Mouse (Mus musculus): ENCODE results near the gene Lamb1. TPM values are rescaled to one million over a fixed set of nuclear protein-coding genes. Genes with fewer than 3 reads are reported as not detected.

Gene Lamb1
- polyA plus RNA-seq, 1 experiment from 2014 or later, result 118 TPM

DNA sequence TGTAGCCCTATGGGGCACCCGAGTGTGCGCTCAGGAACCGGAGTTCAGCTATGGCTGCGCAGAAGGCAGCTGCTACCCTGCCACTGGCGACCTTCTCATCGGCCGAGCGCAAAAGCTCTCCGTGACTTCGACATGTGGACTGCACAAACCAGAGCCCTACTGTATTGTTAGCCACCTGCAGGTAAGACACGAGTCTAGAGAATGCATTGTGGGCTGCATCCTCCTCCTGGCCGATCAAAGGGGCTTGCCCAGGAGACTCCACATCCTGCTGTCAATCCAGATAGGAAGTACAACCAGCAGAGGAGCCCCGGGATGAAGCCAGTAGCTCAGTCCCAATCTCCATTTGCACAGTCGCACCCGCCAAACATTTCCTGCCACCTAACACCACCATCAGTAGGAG is 1.7 kb downstream of the Lamb1 start:
- DNase-seq (peak; percentile 59), ATAC-seq (ENCODE audit: insufficient read depth) (no peak)
- Histone ChIP-seq H3K9ac (peak overlapping the region; percentile 89), H3K36me3 (ENCODE audit: insufficient read depth) (peaks cover 42% of the 10 kb centered on the region), H3K27me3 (ENCODE audit: insufficient read depth, low read length) (no peaks in the 10 kb centered on the region), H3K27ac (ENCODE audit: low read depth) (peak overlapping the region; percentile 84; the same call in 1 of the 2 replicates), H3K4me2 (peak overlapping the region; percentile 85), H3K4me3 (ENCODE audit: low read depth, low read length) (peak overlapping the region; percentile 78), H3K9me3 (ENCODE audit: low read depth, low read length) (no peaks in the 10 kb centered on the region), H3K4me1 (ENCODE audit: insufficient read depth) (peaks cover 27% of the 10 kb centered on the region)
- 6% methylated on average over 15 of the region's 15 CpGs for WGBS
- no peak for TF ChIP-seq CTCF (IDR thresholded peaks at IDR 0.05; ENCODE audit: low read depth)

DNA sequence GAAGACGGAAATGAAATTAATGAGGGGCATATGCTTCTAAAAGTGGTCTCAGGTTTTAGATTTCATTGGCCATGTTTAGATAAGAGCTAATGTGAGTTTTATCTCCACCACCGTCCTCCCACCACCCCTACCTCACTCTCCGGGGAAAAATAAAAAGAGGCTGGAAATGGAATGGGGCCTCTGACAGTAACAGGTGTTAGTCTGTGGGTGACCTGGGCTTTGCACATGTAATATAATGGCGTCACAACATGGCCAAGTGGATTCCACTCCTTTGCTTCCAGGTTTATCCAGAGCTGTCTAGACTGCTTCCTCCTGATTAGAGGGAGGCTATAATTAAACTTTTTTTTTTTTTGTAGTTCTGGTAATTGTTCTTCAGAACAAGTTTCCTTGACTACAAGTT is 2.3 kb downstream of the Lamb1 start:
- Histone ChIP-seq H3K4me3 (ENCODE audit: low read depth, low read length) (peak overlapping the region; percentile 78), H3K27ac (ENCODE audit: low read depth) (no peak overlapping the region), H3K4me1 (ENCODE audit: insufficient read depth) (peaks cover 34% of the 10 kb centered on the region), H3K9ac (peak overlapping the region; percentile 89; the same call in 1 of the 2 replicates), H3K9me3 (ENCODE audit: low read depth, low read length) (no peaks in the 10 kb centered on the region), H3K27me3 (ENCODE audit: insufficient read depth, low read length) (no peaks in the 10 kb centered on the region), H3K4me2 (peak overlapping the region; percentile 85), H3K36me3 (ENCODE audit: insufficient read depth) (peaks cover 48% of the 10 kb centered on the region)
- no peak for ATAC-seq (ENCODE audit: insufficient read depth)
- WGBS, result 24% methylated on average over 4 of the region's 4 CpGs
- no peak for DNase-seq
- no peak for TF ChIP-seq CTCF (IDR thresholded peaks at IDR 0.05; ENCODE audit: low read depth)

DNA sequence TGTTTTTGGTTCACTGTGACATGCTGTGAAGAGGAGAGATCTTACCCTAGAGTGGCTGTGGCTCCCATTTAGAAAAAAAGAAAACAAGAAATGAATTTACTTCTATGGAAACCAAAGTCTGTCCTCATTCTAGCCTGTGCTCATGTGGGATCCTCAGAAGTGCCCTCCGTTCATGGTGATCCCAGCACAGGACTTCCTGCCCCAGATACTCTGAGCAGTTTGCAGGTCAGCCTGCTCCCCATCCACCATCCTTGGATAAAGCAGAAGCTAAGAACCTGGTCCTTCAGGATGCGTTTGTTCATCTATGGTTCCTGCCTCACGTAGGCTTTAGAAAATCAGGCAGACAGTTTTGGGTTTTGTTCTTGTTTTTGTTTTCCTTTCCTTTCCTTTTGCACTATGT is 3.3 kb downstream of the Lamb1 start:
- no peaks in the 10 kb centered on the region for H3K9me3 ChIP-seq (ENCODE audit: low read depth, low read length)
- 61% methylated on average over 3 of the region's 3 CpGs for WGBS
- no peak for ATAC-seq (ENCODE audit: insufficient read depth)
- no peaks in the 10 kb centered on the region for H3K27me3 ChIP-seq (ENCODE audit: insufficient read depth, low read length)
- H3K4me1 ChIP-seq (ENCODE audit: insufficient read depth), result peaks cover 35% of the 10 kb centered on the region
- no peak for TF ChIP-seq CTCF (IDR thresholded peaks at IDR 0.05; ENCODE audit: low read depth)
- peak overlapping the region; percentile 78; the same call in 1 of the 2 replicates for H3K4me3 ChIP-seq (ENCODE audit: low read depth, low read length)
- H3K27ac ChIP-seq (ENCODE audit: low read depth), result peak overlapping the region; percentile 2; the same call in 1 of the 2 replicates
- no peak for DNase-seq
- no peak overlapping the region for H3K9ac ChIP-seq
- peaks cover 57% of the 10 kb centered on the region for H3K36me3 ChIP-seq (ENCODE audit: insufficient read depth)
- H3K4me2 ChIP-seq, result peak overlapping the region; percentile 85

DNA sequence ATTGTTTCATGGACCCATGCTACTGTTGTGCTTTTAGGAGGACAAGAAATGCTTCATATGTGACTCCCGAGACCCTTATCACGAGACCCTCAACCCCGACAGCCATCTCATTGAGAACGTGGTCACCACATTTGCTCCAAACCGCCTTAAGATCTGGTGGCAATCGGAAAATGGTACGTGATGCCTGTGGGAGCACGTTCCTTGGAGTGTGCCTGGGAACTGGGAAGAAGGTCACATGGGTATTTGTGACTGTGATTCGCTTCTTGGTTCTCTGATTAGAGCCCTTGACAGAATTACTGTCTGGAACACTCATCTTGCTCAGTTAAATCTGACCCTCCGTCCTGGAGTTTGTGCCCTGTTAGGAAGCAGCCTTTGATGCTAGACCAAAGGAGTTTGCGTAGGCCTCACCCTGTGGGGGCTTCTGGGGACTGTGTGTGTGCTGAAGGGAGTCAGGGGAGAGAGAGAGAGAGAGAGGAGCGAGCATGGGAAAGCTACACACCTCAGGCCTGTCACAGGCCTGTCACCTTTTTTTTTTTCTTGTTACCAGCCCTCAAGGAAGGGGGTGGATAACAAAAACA is 4.1 kb downstream of the Lamb1 start:
- DNase-seq, result no peak
- ATAC-seq (ENCODE audit: insufficient read depth), result no peak
- peak overlapping the region; percentile 36 for H3K4me2 ChIP-seq
- WGBS, result 58% methylated on average over 12 of the region's 12 CpGs
- H3K36me3 ChIP-seq (ENCODE audit: insufficient read depth), result peaks cover 65% of the 10 kb centered on the region
- no peaks in the 10 kb centered on the region for H3K9me3 ChIP-seq (ENCODE audit: low read depth, low read length)
- peak overlapping the region; percentile 62 for H3K27ac ChIP-seq (ENCODE audit: low read depth)
- peaks cover 34% of the 10 kb centered on the region for H3K4me1 ChIP-seq (ENCODE audit: insufficient read depth)
- H3K27me3 ChIP-seq (ENCODE audit: insufficient read depth, low read length), result no peaks in the 10 kb centered on the region
- TF ChIP-seq CTCF (IDR thresholded peaks at IDR 0.05; ENCODE audit: low read depth), result no peak
- peak overlapping the region; percentile 2; the same call in 1 of the 2 replicates for H3K4me3 ChIP-seq (ENCODE audit: low read depth, low read length)
- H3K9ac ChIP-seq, result no peak overlapping the region

DNA sequence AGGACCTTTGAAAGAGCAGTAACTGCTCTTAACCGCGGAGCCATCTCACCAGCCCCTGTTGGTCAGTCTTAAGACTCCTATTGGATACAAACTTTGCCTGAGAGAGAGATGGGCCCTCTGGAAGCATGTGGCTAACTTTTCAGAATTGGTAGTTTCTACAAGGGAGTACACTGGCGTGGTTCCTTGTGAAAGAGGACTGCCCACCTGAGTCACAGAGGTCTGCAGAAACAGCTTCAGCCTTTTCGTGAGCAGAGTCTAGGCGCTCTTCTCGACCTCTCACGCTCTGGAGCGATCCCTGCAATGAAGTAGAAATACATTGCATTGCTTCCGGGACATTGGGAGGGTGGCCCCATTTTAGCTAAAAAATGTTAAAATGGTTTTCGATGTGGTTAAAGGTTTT is 5.3 kb downstream of the Lamb1 start:
- H3K4me1 ChIP-seq (ENCODE audit: insufficient read depth), result peaks cover 31% of the 10 kb centered on the region
- no peaks in the 10 kb centered on the region for H3K27me3 ChIP-seq (ENCODE audit: insufficient read depth, low read length)
- no peak overlapping the region for H3K9ac ChIP-seq
- 0 out of 2 replicates have a peak overlapping the region, but pooled peaks have one; percentile 10 for H3K4me3 ChIP-seq (ENCODE audit: low read depth, low read length)
- no peak for TF ChIP-seq CTCF (IDR thresholded peaks at IDR 0.05; ENCODE audit: low read depth)
- H3K9me3 ChIP-seq (ENCODE audit: low read depth, low read length), result no peaks in the 10 kb centered on the region
- peak overlapping the region; percentile 93 for H3K27ac ChIP-seq (ENCODE audit: low read depth)
- 71% methylated on average over 10 of the region's 10 CpGs for WGBS
- no peak for DNase-seq
- no peak for ATAC-seq (ENCODE audit: insufficient read depth)
- H3K4me2 ChIP-seq, result peak overlapping the region; percentile 54
- peaks cover 76% of the 10 kb centered on the region for H3K36me3 ChIP-seq (ENCODE audit: insufficient read depth)

DNA sequence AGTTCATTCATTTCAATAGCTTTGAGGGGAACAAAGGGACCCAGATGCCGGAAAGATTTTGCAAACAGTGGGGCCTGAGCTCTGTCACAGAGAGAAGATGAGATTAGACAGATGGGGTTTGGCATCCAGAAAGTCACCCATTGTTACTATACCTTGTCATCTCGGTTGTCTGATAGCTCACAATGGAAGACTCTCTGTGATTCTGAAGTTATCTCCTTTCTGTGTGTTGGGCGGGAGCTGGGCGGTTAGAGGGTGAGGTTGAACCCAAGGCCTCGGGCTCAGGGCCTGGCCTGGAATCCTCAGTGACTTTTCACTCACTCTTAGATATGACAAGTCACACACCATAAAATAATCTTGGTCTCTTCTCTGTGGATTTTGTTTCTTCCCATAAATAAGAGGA is 5.7 kb downstream of the Lamb1 start:
- H3K36me3 ChIP-seq (ENCODE audit: insufficient read depth), result peaks cover 80% of the 10 kb centered on the region
- H3K4me1 ChIP-seq (ENCODE audit: insufficient read depth), result peaks cover 31% of the 10 kb centered on the region
- TF ChIP-seq CTCF (IDR thresholded peaks at IDR 0.05; ENCODE audit: low read depth), result no peak
- H3K9me3 ChIP-seq (ENCODE audit: low read depth, low read length), result no peaks in the 10 kb centered on the region
- H3K4me2 ChIP-seq, result peak overlapping the region; percentile 54
- ATAC-seq (ENCODE audit: insufficient read depth), result peak; percentile 4; the same call in 1 of the 2 replicates
- H3K27me3 ChIP-seq (ENCODE audit: insufficient read depth, low read length), result no peaks in the 10 kb centered on the region
- H3K9ac ChIP-seq, result no peak overlapping the region
- DNase-seq, result no peak
- H3K27ac ChIP-seq (ENCODE audit: low read depth), result peak overlapping the region; percentile 93
- WGBS, result 39% methylated on average over 5 of the region's 5 CpGs
- H3K4me3 ChIP-seq (ENCODE audit: low read depth, low read length), result 0 out of 2 replicates have a peak overlapping the region, but pooled peaks have one; percentile 10

DNA sequence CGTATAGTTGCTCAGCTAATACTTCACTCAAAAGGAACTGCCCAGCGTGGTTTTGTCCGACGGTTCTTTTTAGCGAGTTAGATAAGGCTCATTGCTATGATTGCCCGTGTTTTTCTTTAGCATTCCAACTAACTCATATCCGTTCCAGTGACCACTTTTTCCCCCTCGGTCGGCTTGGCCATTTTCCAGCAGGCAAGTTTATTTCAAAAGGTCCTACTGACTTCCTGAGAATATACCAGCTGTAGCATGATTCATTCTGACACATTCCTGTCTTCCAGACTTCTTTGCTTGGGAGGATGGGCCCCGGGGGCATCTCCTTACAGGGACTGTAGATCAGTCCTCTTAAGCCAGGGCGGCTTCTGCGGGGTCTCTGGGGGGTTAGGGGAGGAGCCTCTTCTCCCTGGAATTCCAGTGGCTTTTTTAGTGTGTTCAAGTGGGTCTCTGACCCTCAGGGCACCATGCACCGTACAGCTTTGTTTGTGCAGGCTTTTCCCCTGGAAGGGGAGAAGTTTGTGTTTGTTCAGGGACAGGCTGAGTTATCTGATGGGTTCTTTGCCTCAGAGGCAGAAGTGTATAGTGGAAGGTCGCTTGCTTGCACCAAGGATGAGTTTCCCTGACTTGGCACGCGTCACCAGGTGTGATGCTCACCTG is 6.5 kb downstream of the Lamb1 start:
- peak; percentile 79 for ATAC-seq (ENCODE audit: insufficient read depth)
- WGBS, result 4% methylated on average over 16 of the region's 16 CpGs
- H3K4me3 ChIP-seq (ENCODE audit: low read depth, low read length), result peak overlapping the region; percentile 10
- DNase-seq, result peak; percentile 97
- peaks cover 31% of the 10 kb centered on the region for H3K4me1 ChIP-seq (ENCODE audit: insufficient read depth)
- no peaks in the 10 kb centered on the region for H3K27me3 ChIP-seq (ENCODE audit: insufficient read depth, low read length)
- TF ChIP-seq CTCF (IDR thresholded peaks at IDR 0.05; ENCODE audit: low read depth), result no peak
- H3K36me3 ChIP-seq (ENCODE audit: insufficient read depth), result peaks cover 87% of the 10 kb centered on the region
- H3K9me3 ChIP-seq (ENCODE audit: low read depth, low read length), result no peaks in the 10 kb centered on the region
- no peak overlapping the region for H3K9ac ChIP-seq
- peak overlapping the region; percentile 93 for H3K27ac ChIP-seq (ENCODE audit: low read depth)
- H3K4me2 ChIP-seq, result peak overlapping the region; percentile 54

All from lung, embryonic 14.5 days (tissue).